Mouse (Mus musculus) testis, postnatal 10 days (tissue): ENCODE data around the gene Cnot6.

ENCODE experiments used
- DNase-seq: peaks from one replicate; pipeline ENCODE4 v3.0.0; 2021; ENCODE audit warnings: low spot score

The Cnot6 gene

GRCm38 (mm10) chr11:49712555-49713335 lies at the start of gene Cnot6:
Cnot6 (minus strand) TSS chr11:49712723.
- DNase-seq: peak; percentile 98

DNA sequence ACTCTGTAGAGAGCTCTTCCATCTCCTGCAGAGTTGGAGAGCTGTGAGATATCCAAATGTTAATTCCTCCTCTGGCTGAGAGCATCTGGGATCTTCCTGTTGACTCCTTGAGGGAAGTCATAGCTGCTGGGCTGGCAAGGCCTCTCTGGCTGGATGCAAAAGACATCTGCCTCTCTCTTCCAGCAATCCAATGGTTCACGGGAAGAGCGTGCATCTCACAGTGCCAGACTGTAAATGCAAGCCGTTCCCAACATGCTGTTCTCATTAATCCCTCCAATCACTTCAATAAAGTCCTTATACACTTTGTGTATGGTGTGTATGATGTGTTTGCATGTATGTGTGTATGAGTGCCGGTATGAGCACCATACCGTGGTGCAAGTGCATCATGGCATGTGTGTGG lies 48.6 kb upstream of the Cnot6 start:
- DNase-seq: no peak

DNA sequence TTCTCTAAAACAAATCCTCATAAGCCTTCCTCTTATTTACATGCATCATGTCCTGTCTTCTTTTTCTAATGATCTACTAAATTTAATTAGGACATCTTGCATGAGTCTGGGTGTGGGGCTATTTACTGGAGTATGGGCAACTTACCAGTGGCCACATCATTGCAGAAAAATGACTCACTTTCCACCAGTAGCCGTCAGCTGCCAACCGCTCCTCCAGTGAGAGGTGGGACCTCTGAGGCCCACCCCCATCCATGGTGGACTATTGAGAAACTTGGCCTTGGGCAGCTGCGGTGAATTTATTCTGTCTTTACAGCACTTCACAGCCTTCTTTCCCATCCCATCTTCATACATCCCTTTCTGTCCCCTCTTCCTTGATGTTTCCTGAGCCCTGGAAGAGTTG lies 45.6 kb upstream of the Cnot6 start:
- no peak for DNase-seq

- DNase-seq: no peak
Observed at GRCm38 (mm10) chr11:49754958-49755665, 42.6 kb upstream of the Cnot6 start.

DNA sequence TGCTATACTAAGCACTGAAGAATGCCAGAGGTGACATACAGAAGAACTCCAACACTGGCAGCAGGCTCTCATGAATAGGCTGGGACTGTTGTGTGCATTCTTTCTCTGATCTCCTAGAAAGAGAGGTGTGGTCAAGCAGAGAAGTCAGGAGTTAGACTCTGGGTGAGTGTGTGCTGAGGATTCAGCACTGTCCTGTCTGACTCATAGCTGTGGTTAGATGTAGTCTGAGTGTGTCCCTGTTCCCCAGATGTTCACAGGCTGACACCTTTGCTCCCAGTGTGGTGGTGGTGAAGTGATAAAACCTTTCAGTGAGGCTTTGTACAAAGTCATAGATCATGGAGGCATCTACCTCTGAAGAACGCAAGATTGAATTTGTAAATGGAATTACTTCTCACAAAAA lies 34.2 kb upstream of the Cnot6 start:
- DNase-seq: no peak

- DNase-seq: no peak
Observed at GRCm38 (mm10) chr11:49745839-49746238, 33.3 kb upstream of the Cnot6 start.

GRCm38 (mm10) chr11:49744981-49745380 lies 32.5 kb upstream of the Cnot6 start:
- no peak for DNase-seq

DNA sequence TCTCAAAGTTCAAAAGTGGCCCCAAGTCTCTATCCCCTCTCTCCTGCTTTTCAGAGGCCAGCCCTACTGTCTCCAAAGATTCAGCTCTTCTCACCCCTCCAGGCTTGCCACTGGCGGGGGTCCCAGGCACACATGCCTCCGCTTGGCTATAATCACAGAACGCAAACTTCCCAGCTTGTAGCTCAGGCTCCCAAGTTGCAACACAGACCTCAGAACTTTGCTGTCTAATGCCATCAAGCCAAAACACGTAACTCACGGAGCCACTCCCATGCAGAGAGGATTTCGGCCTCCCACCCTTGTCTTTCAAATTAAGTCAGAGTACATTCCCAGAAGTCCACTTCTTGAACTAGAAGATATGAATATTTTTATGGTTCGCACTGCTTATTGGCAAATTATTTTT lies 31.1 kb upstream of the Cnot6 start:
- no peak for DNase-seq

- no peak for DNase-seq
Observed at GRCm38 (mm10) chr11:49742248-49742647, 29.7 kb upstream of the Cnot6 start.

GRCm38 (mm10) chr11:49739776-49740175 lies 27.3 kb upstream of the Cnot6 start:
- no peak for DNase-seq

GRCm38 (mm10) chr11:49738659-49739406 lies 26.3 kb upstream of the Cnot6 start:
- no peak for DNase-seq

DNA sequence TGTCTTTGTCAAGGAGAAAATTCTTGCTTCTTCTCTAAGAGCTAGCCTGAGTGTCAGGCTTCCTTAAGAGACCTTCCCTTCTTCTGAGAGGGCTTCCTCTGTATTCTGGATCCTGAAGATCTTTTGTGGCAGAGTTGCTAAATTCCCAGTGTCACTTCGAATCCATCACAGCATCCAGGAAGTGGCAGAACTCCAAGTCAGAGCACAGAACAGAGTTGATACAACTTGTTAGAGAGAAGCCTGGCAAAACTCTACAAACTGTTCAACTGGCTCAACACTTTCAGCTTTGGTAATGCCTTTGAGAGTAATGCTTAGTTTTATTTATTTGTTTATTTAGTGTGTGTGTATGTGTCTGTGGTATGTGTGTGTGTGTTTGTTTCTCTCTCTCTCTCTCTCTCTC lies 25.1 kb upstream of the Cnot6 start:
- DNase-seq: no peak

- DNase-seq: no peak
Observed at GRCm38 (mm10) chr11:49734771-49735170, 22.2 kb upstream of the Cnot6 start.

DNA sequence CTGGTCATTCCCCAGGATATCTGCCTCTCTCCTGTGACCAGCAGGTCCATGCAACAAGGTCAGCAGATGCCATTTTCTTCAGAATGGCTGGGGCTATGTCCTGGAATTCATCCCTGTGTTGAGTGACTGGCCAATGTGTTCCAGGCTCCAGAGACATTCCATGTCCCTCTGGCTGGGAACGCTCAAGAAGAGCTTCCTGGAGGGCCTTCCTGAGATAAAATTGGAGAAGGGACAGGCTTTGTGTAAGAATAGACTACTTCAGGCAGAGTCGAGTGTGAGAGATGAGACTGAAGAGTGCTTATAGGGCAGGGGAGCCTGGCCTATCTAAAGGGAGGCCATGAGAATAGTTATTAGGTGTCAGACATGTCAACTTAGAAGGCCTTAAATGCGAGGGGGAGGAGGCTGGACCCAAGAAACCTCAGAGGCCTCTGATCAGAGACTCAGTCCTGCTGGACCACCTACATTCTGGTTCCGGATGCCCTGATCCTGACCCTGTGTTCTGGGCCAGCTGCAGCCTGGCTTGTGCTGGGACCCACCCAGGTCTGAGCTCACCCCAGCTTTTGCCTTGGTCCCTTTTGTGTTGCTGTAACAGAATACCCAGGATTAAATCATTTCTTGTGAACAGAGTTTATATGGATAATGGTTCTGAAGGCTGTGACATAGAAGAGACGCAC lies 17.9 kb upstream of the Cnot6 start:
- DNase-seq: no peak

DNA sequence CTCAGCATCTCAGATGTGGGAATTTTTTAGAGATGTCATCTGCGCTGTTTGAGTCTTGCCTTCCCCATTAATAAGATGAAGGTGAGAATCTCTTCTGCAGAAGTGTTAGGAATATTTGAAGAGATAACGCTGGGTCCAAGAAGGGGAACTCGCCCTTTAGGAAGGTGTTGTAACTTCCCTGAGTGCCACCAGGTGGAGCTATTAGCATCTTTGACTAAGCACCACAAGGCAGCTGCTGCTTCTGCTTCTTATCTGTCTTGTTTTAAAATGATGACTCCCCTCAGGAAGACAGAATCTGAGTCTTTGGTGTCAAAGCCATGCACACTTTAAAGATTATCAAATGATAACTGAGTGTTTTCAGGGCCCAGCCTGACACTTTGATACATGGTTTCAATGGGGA lies 15.4 kb upstream of the Cnot6 start:
- peak; percentile 60 for DNase-seq

- no peak for DNase-seq
Observed at GRCm38 (mm10) chr11:49726800-49727199, 14.3 kb upstream of the Cnot6 start.

- DNase-seq: no peak
Observed at GRCm38 (mm10) chr11:49724676-49725075, 12.2 kb upstream of the Cnot6 start.

- no peak for DNase-seq
Observed at GRCm38 (mm10) chr11:49723281-49723680, 10.8 kb upstream of the Cnot6 start.

- no peak for DNase-seq
Observed at GRCm38 (mm10) chr11:49722692-49723091, 10.2 kb upstream of the Cnot6 start.

- DNase-seq: no peak
Observed at GRCm38 (mm10) chr11:49721358-49721757, 8.8 kb upstream of the Cnot6 start.

DNA sequence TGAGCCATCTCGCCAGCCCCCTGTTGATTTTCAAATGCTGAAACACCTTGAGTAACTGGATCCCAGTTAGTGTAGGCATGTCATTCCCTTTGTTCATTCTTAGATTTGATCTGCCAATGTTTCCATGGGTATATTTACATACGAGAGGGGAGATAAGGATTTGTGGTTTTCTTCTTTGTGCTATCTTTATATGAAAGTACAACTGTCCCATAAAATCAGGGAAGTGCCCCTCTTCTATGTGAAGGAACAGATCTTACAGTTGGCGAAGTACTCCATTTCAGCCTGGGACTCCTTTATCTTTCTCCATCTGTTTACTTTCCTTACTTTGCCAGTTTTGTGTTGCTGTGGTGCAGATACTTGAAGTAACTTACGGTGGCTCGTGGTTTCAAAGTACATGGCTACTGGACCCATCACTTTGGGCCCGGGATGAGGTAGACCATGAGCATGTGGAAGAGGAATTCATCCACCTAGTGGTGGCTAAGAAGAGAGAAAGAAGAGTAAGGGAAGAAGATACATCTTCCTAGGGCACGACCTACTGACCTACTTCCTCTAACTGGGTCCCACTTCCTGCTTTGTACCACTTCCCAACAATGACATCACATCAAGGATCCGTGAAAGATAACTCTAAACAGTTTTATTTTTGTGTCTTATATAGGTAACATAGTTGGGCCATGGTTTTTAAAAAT lies 7.1 kb upstream of the Cnot6 start:
- no peak for DNase-seq
